Mouse (Mus musculus): Measurements from ENCODE around the gene Mpnd.

The Mpnd gene

DNA sequence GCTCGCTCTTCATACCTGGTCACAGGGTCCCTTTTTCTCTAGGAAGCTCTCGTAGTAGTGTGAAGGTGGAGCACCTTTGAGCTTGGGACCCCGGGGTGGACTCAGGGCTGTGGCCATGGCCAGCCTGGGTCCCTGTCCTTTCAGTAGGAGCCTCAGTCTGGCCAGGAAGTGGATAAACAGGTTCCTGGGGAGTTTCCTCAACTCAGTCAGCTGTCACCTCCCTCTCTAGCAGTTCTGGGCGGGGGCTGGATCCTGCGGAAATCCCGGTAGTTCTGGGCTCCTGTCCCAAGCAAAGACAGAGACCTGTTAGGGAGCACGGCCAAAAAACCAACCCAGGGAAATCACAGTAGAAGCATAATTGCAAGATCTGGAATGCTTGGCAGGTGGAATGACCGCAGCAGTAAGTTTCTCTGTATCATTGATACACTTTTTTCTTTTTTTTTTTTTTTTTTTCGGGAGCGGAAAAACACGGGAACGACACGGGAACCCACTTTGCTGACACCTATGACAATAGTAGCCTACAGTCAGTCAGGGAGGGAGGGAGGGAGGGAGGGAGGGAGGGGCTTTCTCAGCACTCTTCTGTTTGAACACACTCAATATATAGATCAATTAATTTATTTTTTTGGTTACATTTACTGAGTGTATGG, at the start of gene Mpnd, which contains the start of gene Stap2:
Gene Mpnd (plus strand): TSS at position 297 of the 647 bp plus-strand sequence.
Gene Stap2 (minus strand): TSS at position 170 of the 647 bp plus-strand sequence.
- DNase-seq (ENCODE audit: extremely low spot score), result no peak

DNA sequence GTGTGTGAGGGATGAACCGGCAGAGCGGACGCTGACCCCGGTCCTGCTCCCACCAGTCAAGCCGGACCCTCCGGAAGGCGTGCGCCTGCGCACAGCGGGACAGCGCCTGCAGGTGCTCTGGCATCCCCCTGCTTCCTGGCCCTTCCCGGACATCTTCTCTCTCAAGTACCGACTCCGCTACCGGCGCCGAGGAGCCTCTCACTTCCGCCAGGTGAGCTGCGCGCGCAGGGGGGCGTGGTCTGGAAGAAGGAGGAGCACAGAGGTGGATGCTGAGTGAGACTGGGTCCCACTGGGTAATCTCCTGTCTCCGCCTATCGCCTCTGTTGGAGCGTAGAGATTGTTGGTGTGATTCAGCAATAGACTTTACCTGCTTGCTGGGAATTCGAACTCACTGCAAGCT, 49.4 kb upstream of the Mpnd start:
- peak; percentile 81 for DNase-seq (ENCODE audit: extremely low spot score)

DNA sequence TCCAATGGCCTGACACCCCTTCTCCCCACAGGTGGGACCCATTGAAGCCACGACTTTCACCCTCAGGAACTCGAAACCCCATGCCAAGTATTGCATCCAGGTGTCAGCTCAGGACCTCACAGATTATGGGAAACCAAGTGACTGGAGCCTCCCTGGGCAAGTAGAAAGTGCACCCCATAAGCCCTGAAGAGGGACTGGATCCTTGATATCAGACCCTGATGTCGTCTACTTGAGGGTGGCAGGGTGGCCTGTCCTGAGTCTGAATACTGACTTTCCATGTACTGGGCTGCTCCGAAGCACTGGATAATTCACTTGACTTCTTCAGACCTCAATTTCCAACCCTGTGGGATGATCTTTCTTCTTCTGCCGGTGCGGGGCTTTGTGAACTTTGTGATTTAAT, 48.9 kb upstream of the Mpnd start:
- DNase-seq (ENCODE audit: extremely low spot score), result no peak

DNA sequence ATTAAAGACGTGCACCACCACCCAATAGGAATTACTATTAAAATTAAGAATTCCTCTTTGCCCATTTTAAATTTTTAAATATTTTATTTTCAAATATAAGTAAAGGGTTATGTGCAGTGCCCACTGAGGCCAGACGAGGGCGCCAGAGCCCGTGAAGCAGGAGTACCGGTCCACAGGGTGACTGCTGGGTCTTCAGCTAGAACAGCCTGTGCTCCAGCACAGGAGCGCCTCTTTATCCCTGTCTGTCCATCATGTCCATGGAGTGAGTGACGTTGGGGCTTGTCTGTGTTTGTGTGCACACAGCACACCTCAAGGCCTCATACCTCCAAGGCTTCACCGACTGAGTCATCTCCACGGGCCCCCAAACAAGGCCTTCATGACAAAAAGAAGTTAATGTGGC, 48.3 kb upstream of the Mpnd start:
- peak; percentile 69 for DNase-seq (ENCODE audit: extremely low spot score)

DNA sequence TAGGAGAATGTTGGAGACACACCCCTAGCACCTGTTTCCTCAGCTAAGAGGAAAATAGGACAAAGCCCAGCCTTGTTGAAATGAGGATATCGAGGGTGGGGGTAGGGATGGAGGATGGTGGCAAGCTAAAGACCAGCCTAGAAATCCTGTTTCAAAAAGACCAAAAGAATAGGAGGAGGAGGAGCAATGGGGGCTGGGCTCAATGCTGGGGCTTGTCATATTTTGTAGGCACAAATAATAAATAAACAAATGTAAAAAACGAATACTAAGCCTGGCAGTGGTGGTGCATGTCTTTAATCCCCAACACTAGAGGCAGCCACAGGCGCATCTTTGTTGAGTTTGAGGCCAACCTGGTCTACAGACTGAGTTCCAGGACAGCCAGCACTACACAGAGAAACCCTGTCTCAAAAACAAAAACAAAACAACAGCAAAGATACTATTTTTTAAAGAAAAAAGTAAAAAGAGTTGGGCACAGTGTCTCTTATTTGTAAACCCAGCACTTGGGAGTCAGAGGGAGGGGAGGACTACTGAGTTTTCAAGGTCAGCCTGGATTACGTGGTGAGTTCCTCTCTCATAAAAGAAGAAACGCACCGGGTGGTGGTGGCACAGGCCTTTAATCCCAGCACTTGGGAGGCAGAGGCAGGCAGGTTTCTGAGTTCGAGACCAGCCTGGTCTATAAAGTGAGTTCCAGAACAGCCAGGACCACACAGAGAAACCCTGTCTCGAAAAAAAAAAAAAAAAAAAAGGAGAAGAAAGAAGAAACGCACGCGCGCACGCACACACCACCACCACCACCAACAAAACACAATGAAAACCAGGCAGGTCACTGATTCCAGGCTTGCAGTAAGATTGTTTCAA, 47.6 kb upstream of the Mpnd start:
- no peak for DNase-seq (ENCODE audit: extremely low spot score)

DNA sequence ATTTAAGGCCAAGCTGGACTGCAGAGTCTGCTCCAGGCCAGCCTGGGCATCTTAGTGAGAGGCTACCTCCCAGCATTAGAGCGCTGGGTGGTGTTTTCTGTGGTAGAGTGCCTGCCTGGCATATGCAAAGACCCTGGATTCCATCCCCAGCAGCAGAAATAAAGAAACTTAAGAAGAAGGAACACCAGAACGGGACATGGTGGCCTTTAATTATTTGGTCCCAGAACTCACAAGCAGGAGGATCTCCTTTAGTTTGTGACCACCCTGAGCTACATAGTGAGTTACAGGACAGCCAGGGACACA, 47.0 kb upstream of the Mpnd start:
- no peak for DNase-seq (ENCODE audit: extremely low spot score)

DNA sequence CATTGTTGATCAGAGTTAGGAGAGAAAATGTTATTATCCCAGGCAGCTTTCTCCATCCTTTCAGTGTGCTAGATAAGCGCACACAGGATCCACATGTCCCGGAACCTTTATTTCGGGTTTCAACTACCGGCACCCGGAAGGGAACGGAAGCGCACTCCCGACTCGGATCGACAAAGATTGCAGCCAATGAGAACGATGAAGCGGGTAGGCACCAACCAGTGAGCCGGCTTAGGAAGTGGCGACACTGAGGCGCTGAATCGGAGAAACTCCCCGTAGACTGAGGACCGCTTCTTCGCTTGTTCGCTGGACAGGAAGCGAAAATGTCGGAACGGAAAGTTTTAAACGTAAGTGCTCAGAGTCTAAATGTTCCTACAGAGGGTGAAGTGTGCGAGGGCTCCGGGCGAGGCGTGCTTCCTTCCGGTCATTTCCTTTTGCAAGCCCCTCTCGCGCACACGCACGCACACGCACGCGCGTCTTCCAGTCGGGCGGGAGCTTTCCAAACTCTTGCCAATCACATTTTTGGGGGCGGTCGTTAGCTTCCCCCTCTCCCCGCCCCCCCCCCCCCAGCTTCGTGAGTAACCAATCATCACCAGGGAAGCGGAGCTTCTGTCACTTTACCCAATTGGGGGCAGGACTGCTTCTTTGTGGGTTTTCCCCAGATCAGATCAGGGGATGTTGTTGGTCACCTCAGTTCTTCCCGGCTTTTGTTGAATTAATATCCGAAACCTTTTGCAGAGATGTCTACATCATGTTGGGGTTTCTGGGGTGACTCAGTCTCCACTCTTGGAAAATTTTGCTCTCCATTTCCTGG, 46.4 kb upstream of the Mpnd start, which contains the start of gene Yju2:
Gene Yju2 (plus strand): TSS at position 182 of the 811 bp plus-strand sequence.
- peak; percentile 96 for DNase-seq (ENCODE audit: extremely low spot score)

DNA sequence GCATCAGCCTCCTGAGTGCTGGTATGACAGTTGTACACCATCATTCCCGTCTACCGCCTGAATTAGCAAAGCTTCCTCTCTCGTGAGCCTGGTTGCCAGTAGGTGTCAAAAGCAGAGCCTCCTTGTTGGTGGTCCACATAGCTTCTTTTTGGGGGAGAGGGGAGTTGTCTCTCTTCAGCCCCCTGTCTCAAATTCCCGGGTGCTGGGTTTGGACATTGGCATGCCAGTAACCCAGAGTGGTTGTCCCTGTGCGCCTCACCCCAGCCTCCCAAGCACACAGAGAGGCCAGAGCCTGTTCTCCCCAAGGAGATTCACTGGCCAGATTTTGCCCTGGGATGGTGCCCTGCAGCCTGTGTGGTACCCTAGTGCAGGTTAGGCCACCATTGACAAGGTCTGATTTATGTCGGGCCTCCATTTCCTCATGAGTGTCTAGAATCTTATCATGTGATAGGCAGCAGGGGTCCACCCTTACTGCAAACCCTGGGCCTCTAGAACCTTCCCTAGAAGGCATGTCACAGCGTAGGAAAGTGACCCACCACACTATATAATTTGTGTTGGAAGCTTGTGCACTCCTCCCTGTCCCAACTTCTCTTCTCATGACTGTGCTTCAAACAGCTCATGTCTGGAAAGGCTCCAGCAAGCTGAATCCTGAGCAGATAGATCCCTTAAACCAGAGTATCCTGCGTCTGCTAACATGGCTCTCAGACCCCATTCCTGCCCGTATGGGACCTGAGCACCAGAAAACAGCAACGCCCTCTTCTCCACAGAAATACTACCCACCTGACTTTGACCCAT, 45.4 kb upstream of the Mpnd start:
- DNase-seq (ENCODE audit: extremely low spot score), result no peak

DNA sequence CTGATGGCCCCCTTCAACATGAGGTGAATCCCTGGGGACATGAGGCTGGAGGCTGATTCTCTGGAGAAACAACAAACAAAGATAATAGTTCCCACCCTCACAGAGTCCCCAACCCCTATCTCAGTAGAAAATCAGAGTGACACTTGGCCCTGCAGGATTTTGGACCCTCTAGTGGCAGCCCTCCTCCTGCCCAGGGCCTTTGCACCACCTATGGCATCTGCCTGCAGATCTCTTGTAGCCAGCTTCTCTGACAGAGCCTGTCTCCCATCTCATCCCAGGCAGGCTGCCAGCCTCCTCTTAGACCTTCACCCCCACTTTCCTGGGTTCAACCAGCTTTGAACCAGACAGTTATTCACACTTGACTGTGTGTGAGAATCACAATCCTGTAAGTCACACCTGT, 44.7 kb upstream of the Mpnd start:
- DNase-seq (ENCODE audit: extremely low spot score), result no peak

DNA sequence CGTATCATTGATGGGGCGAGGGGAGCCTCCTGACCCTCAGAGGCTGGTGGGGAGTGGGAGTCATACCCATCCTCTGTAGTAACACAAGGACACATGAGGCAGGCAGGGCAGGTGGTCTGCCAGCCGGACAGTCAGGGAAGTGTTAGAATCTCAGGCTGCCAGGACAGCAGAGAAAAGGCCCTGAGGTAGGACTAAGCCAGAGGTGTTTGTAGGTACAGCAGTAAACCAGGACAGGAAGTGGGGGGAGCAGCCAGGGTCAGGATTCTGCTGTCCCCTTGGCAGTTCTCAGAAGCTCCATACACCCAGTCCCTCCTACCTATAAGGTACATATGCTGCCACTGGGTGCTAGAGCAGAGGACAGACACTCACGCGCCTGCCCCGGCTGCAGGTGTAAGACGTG, 43.9 kb upstream of the Mpnd start:
- no peak for DNase-seq (ENCODE audit: extremely low spot score)

DNA sequence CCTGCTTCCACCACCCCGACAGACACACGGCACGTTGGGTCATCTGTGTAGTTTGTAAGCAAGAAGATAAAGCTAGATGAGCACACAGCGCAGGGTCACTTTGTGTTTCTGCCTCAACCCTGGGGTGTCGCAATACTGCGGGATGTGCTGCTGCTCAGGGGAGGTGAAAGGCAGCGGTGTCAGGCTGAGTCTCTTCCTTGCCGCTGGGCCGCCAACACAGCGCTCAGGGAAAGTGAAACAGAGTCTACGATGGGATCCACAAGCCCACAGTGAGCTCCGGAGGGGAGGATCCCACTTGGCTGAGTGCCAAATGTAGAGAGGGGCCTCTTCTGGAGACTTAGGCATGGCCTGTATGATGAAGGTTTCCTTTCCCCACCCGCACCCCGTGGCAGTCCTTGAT, 42.3 kb upstream of the Mpnd start:
- DNase-seq (ENCODE audit: extremely low spot score), result no peak

DNA sequence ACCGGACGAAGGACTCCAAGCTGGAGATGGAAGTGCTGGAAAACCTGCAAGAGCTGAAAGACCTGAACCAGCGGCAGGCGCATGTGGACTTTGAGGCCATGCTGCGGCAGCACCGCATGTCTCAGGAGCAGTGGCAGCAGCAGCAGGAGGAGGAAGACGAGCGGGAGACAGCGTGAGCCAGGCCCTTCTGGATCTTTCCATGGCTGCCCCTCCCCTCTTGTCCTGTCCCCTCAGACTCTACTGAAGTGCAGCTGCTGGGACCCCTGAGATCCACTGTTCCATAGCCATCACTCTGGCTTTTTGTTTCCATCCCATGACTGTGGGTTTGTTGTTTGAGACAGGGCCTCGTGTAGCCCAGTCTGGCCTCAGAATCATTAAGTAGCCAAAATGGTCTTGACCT, 41.0 kb upstream of the Mpnd start:
- DNase-seq (ENCODE audit: extremely low spot score), result no peak

DNA sequence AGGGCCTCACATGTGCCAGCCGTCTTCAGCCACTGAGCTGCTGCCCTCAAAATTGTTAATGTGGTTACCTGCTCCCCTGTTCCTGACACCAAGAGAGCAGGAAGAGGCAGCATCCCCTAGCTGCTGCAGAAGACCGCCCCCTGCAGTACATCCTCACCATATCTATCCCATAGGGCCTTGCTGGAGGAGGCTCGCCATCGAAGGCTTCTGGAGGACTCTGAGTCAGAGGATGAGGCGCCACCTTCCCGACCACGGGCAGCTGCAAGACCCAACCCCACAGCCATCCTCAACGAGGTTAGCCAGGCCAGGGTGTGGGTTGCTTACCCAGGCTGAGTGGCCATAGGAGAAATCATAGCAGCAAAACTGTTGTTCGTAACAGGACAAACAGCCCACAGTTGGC, 40.5 kb upstream of the Mpnd start:
- DNase-seq (ENCODE audit: extremely low spot score), result no peak

DNA sequence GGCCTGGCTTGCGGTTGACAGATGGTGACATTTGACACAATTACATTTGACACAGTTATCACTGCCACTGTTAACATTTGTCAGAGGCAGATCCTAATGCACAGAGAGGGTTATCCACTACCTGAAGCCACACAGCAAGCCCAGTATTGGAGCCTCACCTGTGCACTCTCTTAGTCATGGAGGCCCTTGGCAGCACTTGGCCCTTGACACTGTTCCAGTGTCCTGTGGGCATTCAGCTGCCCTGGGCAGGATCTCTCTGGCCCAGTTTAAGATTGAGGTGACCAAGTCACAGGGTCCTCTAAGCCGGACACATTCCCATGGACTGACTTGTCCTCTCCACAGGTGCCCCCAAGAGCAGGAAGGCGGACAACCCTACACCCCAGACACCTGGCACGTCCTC, 38.3 kb upstream of the Mpnd start:
- no peak for DNase-seq (ENCODE audit: extremely low spot score)

DNA sequence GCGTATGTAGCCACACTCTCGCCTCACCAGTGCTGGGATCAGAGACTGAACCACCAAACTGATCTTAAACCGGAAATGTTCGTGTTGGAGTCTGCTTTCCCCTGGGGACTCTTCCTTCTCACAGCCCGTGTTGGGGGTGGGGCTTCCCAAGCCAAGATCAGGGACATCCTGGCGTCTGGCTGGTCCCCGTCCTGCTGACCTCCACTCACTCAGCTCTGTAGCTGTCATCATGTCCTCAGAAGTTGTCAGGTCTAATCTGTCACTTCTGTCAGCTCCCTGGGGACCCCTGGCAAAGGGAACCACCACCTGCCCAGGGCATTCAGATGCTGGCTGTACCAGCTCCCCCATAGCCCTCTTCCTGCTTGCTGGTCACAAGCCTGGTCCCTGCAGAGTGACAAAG, 37.3 kb upstream of the Mpnd start:
- DNase-seq (ENCODE audit: extremely low spot score), result no peak

DNA sequence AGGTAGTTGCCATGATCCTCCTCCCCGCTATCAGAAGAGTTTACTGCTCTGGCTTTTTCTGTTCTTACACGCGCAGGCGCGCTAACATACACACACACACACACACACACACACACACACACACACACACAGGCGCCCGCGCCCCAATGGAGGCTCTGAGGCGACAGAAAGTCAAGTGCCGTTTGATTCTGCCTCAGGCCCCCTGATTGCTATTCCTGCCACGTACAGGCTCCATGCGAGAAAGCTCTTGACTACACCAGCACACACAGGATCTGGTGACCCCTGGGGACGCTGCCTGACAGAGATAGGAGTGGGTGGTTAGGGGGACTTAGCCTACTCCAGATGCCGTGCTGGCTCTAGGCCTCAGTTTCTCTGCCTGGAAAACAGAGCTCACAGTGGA, 36.0 kb upstream of the Mpnd start:
- peak; percentile 27 for DNase-seq (ENCODE audit: extremely low spot score)

DNA sequence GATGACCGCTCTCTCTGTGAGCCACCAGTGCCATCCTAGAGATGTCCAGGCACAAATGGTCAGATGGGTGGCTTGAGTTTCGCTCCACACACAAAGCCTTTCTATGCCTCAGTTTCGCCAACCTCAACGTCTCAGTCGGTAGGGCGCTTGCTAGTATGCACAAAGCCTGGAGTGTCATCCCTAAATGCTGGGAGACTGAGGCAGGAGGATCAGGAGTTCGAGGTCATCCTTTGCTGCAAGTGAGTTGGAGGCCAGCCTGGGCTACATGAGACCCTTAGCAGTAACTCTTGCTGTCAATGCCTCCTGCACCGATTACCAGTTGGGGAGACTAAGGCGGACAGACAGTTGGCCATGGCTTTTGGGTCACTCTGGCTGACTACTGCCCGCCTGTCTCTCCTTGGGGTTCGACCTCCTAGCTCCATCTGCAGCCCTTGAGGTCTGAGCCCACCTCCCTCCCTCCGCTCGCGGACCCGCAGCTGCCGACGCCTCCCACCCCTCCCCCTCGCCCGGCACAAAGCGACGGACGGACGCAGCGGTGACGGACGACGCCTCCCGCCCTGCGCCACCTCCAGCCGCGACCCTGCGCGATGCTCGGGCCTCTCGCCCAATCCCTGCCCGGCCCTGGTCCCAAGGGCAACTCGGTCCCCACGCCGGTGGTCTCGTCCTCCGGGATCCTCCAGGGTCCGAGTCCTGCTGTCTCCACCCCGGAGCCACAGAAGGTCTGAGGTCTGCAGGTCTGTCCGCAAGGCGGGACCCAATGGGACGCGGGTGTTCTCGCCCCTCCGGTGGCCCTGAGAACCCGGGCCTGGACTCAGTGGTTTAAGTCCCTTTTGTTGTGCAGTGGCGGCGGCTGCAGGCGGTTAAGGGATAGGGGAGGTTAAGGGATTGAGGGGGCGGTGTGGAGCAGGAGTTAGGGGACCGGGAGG, 35.3 kb upstream of the Mpnd start, which contains the start of gene Shd:
Gene Shd (plus strand): TSS at position 502 of the 926 bp plus-strand sequence.
- peak; percentile 85 for DNase-seq (ENCODE audit: extremely low spot score)

DNA sequence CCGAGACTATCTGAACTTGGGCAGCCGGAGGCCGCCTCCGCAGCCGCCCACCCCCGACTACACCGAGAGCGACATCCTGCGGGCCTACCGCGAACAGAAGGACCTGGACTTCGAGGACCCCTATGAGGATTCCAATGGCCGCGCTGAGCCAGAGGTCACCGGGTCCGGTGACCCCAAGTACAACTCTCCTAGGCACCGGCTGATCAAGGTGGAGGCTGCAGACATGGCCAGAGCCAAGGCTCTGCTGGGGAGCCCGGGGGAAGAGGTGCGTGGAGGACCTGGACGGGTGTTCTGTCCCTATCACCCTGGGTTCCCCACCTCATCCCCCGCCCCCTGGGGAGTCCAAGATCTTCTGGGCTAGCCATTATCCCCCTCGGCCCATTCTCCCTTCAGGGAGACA, 34.1 kb upstream of the Mpnd start:
- no peak for DNase-seq (ENCODE audit: extremely low spot score)

DNA sequence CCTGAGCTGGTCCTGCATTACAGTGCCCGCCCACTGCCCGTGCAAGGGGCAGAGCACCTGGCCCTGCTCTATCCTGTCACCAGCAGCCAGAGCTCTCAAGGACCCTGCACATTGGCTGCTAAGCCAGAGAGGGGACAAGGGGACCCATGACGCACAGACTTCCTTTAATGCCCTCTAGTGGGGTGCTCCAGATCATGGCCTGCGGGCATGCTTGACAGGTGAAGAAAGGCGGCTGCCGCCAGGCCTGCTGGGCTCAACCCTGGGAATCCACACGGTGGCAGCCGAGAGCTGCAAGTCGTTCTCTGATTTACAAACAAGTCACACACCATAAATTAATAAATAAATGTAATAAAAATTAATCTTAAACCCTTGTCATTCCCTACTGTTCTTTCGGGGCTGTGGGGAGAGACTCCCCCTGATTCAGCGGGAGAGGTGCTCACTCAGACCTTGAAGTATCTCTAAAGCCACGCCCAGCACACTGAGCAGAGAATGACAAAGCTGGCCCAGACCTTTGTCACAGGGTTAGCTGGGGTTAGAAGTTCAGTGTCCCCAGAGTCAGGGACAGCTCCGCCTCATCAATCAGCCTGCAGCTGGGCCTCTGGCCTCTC, 29.2 kb upstream of the Mpnd start:
- DNase-seq (ENCODE audit: extremely low spot score), result peak; percentile 75

DNA sequence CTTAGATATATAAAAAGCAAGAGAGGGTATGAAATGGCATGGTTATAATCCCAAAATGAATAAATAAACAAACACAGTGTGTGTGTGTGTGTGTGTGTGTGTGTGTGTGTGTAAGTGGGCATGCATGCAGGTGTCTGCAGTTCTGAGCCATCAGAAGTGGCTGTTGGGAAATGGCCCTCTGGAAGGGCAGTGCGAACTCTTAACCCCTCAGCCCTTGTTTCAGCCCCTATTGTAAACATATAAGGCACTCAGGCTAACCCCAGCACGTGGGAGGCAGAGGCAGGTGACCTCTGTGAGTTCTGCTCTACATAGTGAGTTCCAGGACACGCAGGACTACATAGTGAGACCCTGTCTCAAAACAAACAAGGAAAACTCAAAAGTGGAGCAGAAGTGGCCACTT, 28.2 kb upstream of the Mpnd start:
- no peak for DNase-seq (ENCODE audit: extremely low spot score)

Measured in embryo, embryonic 9.5 days (tissue).